Mouse (Mus musculus) layer of hippocampus, adult 11-12 months (tissue): ENCODE measurements at regions not wholly inside any gene's neighbourhood (a gene's known extent, or its start where the extent isn't known, plus 50 kb on each side); places are given as distances from the start of the nearest gene placed in this dataset.

ENCODE experiments used
- DNase-seq: peaks from one replicate; pipeline ENCODE4 v3.0.0; 2022; ENCODE audit warnings: low spot score

GRCm38 (mm10) chr3:137482546-137482945 lies 138.9 kb upstream of the Ddit4l start:
- DNase-seq: no peak

GRCm38 (mm10) chr3:137482971-137483370 lies 138.4 kb upstream of the Ddit4l start:
- peak; percentile 23 for DNase-seq

GRCm38 (mm10) chr3:137489592-137489991 lies 131.8 kb upstream of the Ddit4l start:
- no peak for DNase-seq

GRCm38 (mm10) chr3:137491508-137492019 lies 129.8 kb upstream of the Ddit4l start:
- DNase-seq: no peak

- no peak for DNase-seq
Measured at GRCm38 (mm10) chr3:137498343-137498742, 123.1 kb upstream of the Ddit4l start.

GRCm38 (mm10) chr3:137511283-137511682 lies 110.1 kb upstream of the Ddit4l start:
- no peak for DNase-seq

- DNase-seq: no peak
Measured at GRCm38 (mm10) chr3:137512411-137512810, 109.0 kb upstream of the Ddit4l start.

GRCm38 (mm10) chr3:137513026-137513425 lies 108.4 kb upstream of the Ddit4l start:
- DNase-seq: peak; percentile 50

GRCm38 (mm10) chr3:137514238-137514637 lies 107.2 kb upstream of the Ddit4l start:
- DNase-seq: no peak

GRCm38 (mm10) chr3:137517433-137517832 lies 104.0 kb upstream of the Ddit4l start:
- no peak for DNase-seq

- no peak for DNase-seq
Measured at GRCm38 (mm10) chr3:137520191-137520590, 101.2 kb upstream of the Ddit4l start.

- DNase-seq: no peak
Measured at GRCm38 (mm10) chr3:137525606-137526575, 95.5 kb upstream of the Ddit4l start.

GRCm38 (mm10) chr3:137529592-137529960 lies 91.8 kb upstream of the Ddit4l start:
- no peak for DNase-seq

GRCm38 (mm10) chr3:137529961-137530609 lies 91.3 kb upstream of the Ddit4l start:
- no peak for DNase-seq

- no peak for DNase-seq
Measured at GRCm38 (mm10) chr3:137541666-137542065, 79.7 kb upstream of the Ddit4l start.

- DNase-seq: no peak
Measured at GRCm38 (mm10) chr3:137542343-137542742, 79.1 kb upstream of the Ddit4l start.

GRCm38 (mm10) chr3:137547414-137547877 lies 74.0 kb upstream of the Ddit4l start:
- DNase-seq: no peak

- no peak for DNase-seq
Measured at GRCm38 (mm10) chr3:137547938-137548337, 73.5 kb upstream of the Ddit4l start.

GRCm38 (mm10) chr3:137550708-137551107 lies 70.7 kb upstream of the Ddit4l start:
- no peak for DNase-seq

- DNase-seq: no peak
Measured at GRCm38 (mm10) chr3:137552472-137553336, 68.7 kb upstream of the Ddit4l start.

- peak; percentile 70 for DNase-seq
Measured at GRCm38 (mm10) chr3:137560851-137561449, 60.5 kb upstream of the Ddit4l start.
